ENCODE assay signal across 28 mouse cellular contexts in the genomic region with DNA sequence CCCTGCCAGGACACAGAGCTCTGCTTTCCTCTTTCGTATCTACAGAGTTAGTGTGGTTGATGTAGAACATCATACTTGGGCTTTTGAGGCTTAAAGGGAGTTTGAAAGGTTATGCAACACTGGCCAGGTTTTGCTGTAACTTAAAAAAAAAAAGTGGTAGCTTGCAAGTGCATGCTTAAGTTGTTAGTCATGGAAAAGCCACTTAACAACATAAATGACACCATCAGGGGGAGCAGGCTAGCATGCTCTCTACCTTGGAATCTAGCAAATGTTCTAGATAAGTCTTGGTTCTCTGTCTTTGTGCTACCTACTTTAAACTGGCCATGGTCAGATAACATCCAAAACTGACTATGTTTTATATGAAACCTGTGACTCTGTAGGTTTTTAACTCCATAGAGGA.
DNase-seq lines count a peak whose midpoint lies in the region; ATAC-seq and TF ChIP-seq lines count a peak whose summit lies in the region.
"Had no signal": no experiment of that assay in that cellular context is flagged by ENCODE, and none has a peak within 500 bp of the region (broad histone marks: within the 10 kb centered on the region; RNA-seq: fewer than 3 reads in every experiment).

No protein-coding gene starts in this region.

- H3K27ac ChIP-seq in lung, postnatal 0 days (ENCODE audit: low read length), result no peak overlapping the region
- 0 out of 2 replicates have a peak overlapping the region, but pooled peaks have one; percentile 14 for H3K27ac ChIP-seq in embryonic facial prominence, embryonic 10.5 days (replicated peaks)
- H3K27ac ChIP-seq in midbrain, postnatal 0 days (ENCODE audit: low read depth, low read length), result no peak overlapping the region
- no peak overlapping the region for H3K27ac ChIP-seq in kidney, embryonic 14.5 days (ENCODE audit: low read depth, low read length)
- H3K27ac ChIP-seq: embryonic facial prominence, embryonic 13.5 days; forebrain, embryonic 10.5 days; heart, adult 2 months; heart, embryonic 13.5 days; hindbrain, embryonic 14.5 days; hindbrain, postnatal 0 days had no signal

- WGBS in lung, postnatal 0 days, result 57% methylated on average over 1 of the region's 1 CpGs
- WGBS in embryonic facial prominence, embryonic 10.5 days, result 83% methylated on average over 1 of the region's 1 CpGs
- 82% methylated on average over 1 of the region's 1 CpGs for WGBS in midbrain, postnatal 0 days
- WGBS in kidney, embryonic 14.5 days, result 78% methylated on average over 1 of the region's 1 CpGs

- H3K9ac ChIP-seq in lung, postnatal 0 days (replicated peaks; ENCODE audit: low read depth), result no peak overlapping the region
- H3K9ac ChIP-seq in midbrain, postnatal 0 days (replicated peaks; ENCODE audit: low read length, poor library complexity, severe bottlenecking), result no peak overlapping the region
- no peak overlapping the region for H3K9ac ChIP-seq in kidney, embryonic 14.5 days (ENCODE audit: low read depth, low read length)
- H3K9ac ChIP-seq: embryonic facial prominence, embryonic 13.5 days; forebrain, embryonic 13.5 days; heart, embryonic 13.5 days; hindbrain, embryonic 14.5 days had no signal

- no peak for TF ChIP-seq CTCF in lung, postnatal 0 days (IDR thresholded peaks at IDR 0.05)
- TF ChIP-seq CTCF in C2C12 (IDR thresholded peaks at IDR 0.05; ENCODE audit: control insufficient read depth, insufficient read depth, insufficient read length), result no peak
- no peak for TF ChIP-seq CTCF in midbrain, postnatal 0 days (IDR thresholded peaks at IDR 0.05)

- H3K9me3 ChIP-seq in lung, postnatal 0 days (ENCODE audit: low read length), result no peaks in the 10 kb centered on the region
- no peaks in the 10 kb centered on the region for H3K9me3 ChIP-seq in embryonic facial prominence, embryonic 10.5 days
- H3K9me3 ChIP-seq in midbrain, postnatal 0 days (ENCODE audit: low read length), result no peaks in the 10 kb centered on the region
- H3K9me3 ChIP-seq in kidney, embryonic 14.5 days (ENCODE audit: control insufficient read depth, low read length), result no peaks in the 10 kb centered on the region
- H3K9me3 ChIP-seq: embryonic facial prominence, embryonic 13.5 days; forebrain, embryonic 10.5 days; forebrain, embryonic 13.5 days; heart, embryonic 10.5 days; heart, embryonic 13.5 days had no signal

- no peaks in the 10 kb centered on the region for H3K27me3 ChIP-seq in lung, postnatal 0 days (replicated peaks; ENCODE audit: insufficient read depth, low read length)
- peaks cover 15% of the 10 kb centered on the region for H3K27me3 ChIP-seq in C2C12 (ENCODE audit: control insufficient read depth, insufficient read depth, insufficient read length)
- H3K27me3 ChIP-seq in embryonic facial prominence, embryonic 10.5 days (replicated peaks; ENCODE audit: low read depth, poor library complexity, severe bottlenecking), result no peaks in the 10 kb centered on the region
- H3K27me3 ChIP-seq in midbrain, postnatal 0 days (ENCODE audit: insufficient read depth, low read length), result no peaks in the 10 kb centered on the region
- H3K27me3 ChIP-seq in kidney, embryonic 14.5 days (ENCODE audit: control insufficient read depth, insufficient read depth, low read length), result peaks cover 4% of the 10 kb centered on the region; the same call in 1 of the 2 replicates
- H3K27me3 ChIP-seq: CH12.LX; embryonic facial prominence, embryonic 13.5 days; forebrain, embryonic 13.5 days had no signal

- no peaks in the 10 kb centered on the region for H3K36me3 ChIP-seq in lung, postnatal 0 days (ENCODE audit: insufficient read depth, low read length)
- no peaks in the 10 kb centered on the region for H3K36me3 ChIP-seq in C2C12 (ENCODE audit: control insufficient read depth, insufficient read depth)
- H3K36me3 ChIP-seq in embryonic facial prominence, embryonic 10.5 days (replicated peaks), result no peaks in the 10 kb centered on the region
- no peaks in the 10 kb centered on the region for H3K36me3 ChIP-seq in midbrain, postnatal 0 days (ENCODE audit: insufficient read depth, low read length)
- no peaks in the 10 kb centered on the region for H3K36me3 ChIP-seq in kidney, embryonic 14.5 days (ENCODE audit: control insufficient read depth, insufficient read depth, low read length)
- H3K36me3 ChIP-seq: embryonic facial prominence, embryonic 13.5 days; forebrain, embryonic 10.5 days; G1E; heart, embryonic 10.5 days; heart, embryonic 13.5 days had no signal

- no peaks in the 10 kb centered on the region for H3K79me3 ChIP-seq in C2C12 (ENCODE audit: low read depth)

- H3K79me2 ChIP-seq in C2C12 (ENCODE audit: control insufficient read depth, insufficient read depth), result no peaks in the 10 kb centered on the region

- no peak for TF ChIP-seq EP300 in lung, postnatal 0 days (IDR thresholded peaks at IDR 0.05)

- H3K4me2 ChIP-seq in lung, postnatal 0 days (replicated peaks; ENCODE audit: low read depth, low read length), result no peak overlapping the region
- no peak overlapping the region for H3K4me2 ChIP-seq in midbrain, postnatal 0 days (ENCODE audit: low read depth, low read length, poor library complexity, severe bottlenecking)
- H3K4me2 ChIP-seq in kidney, embryonic 14.5 days (replicated peaks; ENCODE audit: low read depth, low read length), result no peak overlapping the region
- H3K4me2 ChIP-seq: embryonic facial prominence, embryonic 13.5 days; forebrain, embryonic 13.5 days; heart, embryonic 13.5 days; hindbrain, embryonic 14.5 days had no signal

- DNase-seq in lung, postnatal 0 days (ENCODE audit: low spot score), result peak; percentile 43
- DNase-seq in lung, postnatal 4 days, result no peak
- DNase-seq in 3T3-L1 (ENCODE audit: low read depth, low spot score), result peak; percentile 64
- DNase-seq in embryonic facial prominence, embryonic 10.5 days (ENCODE audit: low spot score), result no peak
- DNase-seq in midbrain, postnatal 0 days (ENCODE audit: low spot score), result no peak
- DNase-seq: adrenal gland, postnatal 14 days; cerebellum, adult 11 months; cerebellum, adult 2 months; cerebellum, adult 9-11 months; cerebellum, postnatal 25 days; gastrocnemius, postnatal 10 days; gastrocnemius, postnatal 36 days; heart, adult 2 months; heart, postnatal 14 days; heart, postnatal 4 days had no signal

- H3ac ChIP-seq in C2C12 (ENCODE audit: control insufficient read depth, insufficient read length, low read depth), result no peak overlapping the region

- no peaks in the 10 kb centered on the region for H3K4me1 ChIP-seq in lung, postnatal 0 days (ENCODE audit: insufficient read depth, low read depth, low read length)
- H3K4me1 ChIP-seq in embryonic facial prominence, embryonic 10.5 days, result peaks cover 24% of the 10 kb centered on the region
- H3K4me1 ChIP-seq in midbrain, postnatal 0 days (ENCODE audit: insufficient read depth, low read length), result no peaks in the 10 kb centered on the region
- no peaks in the 10 kb centered on the region for H3K4me1 ChIP-seq in kidney, embryonic 14.5 days (ENCODE audit: control insufficient read depth, insufficient read depth, low read length)

- ATAC-seq in lung, postnatal 0 days, result peak; percentile 56; the same call in 1 of the 2 replicates
- no peak for ATAC-seq in midbrain, postnatal 0 days (ENCODE audit: low FRiP score)
- ATAC-seq in kidney, embryonic 14.5 days (ENCODE audit: low FRiP score, low TSS enrichment), result no peak
- ATAC-seq: activated CD4-positive, CD25-positive, alpha-beta regulatory T cell, adult 4 months; forebrain, embryonic 13.5 days; inflammation-experienced regulatory T-cells, adult 6 months had no signal

- H3K4me3 ChIP-seq in lung, postnatal 0 days (ENCODE audit: low read depth, low read length), result no peak overlapping the region
- no peak overlapping the region for H3K4me3 ChIP-seq in C2C12 (ENCODE audit: insufficient read depth, poor library complexity, severe bottlenecking)
- H3K4me3 ChIP-seq in embryonic facial prominence, embryonic 10.5 days, result no peak overlapping the region
- H3K4me3 ChIP-seq in midbrain, postnatal 0 days (ENCODE audit: low read depth, low read length), result no peak overlapping the region
- no peak overlapping the region for H3K4me3 ChIP-seq in kidney, embryonic 14.5 days (ENCODE audit: low read length)
- H3K4me3 ChIP-seq: embryonic facial prominence, embryonic 13.5 days; forebrain, embryonic 10.5 days; forebrain, embryonic 13.5 days; heart, adult 2 months; heart, embryonic 10.5 days; heart, embryonic 13.5 days had no signal

TF ChIP-seq in C2C12, 6 proteins besides CTCF, POLR2A, EP300 and RAD21:
- TF ChIP-seq FOSL1 (IDR thresholded peaks at IDR 0.05; ENCODE audit: insufficient read depth, low read length, poor library complexity, severe bottlenecking) (no peak), CEBPB (IDR thresholded peaks at IDR 0.05; ENCODE audit: low read depth) (peak; percentile 41), USF1 (IDR thresholded peaks at IDR 0.05; ENCODE audit: low read depth) (no peak), MAX (IDR thresholded peaks at IDR 0.05) (no peak), MYOG (IDR thresholded peaks at IDR 0.05; ENCODE audit: control insufficient read depth, extremely low read depth, insufficient read length) (no peak), MYOD1 (IDR thresholded peaks at IDR 0.05; ENCODE audit: control insufficient read depth, insufficient read length, low read depth) (no peak)

Comparison
In these comparisons a context has a peak if more than half of its experiments do, and no peak if none do; other contexts are left out.
1. DNase-seq: peak in lung, postnatal 0 days (single experiment) and 3T3-L1 (single experiment); none in lung, postnatal 4 days (0 of 2), embryonic facial prominence, embryonic 10.5 days (single experiment) and midbrain, postnatal 0 days (single experiment).